Mouse (Mus musculus): ENCODE data around the gene Kank3.

The Kank3 gene

GRCm38 (mm10) chr17:33825462-33825861 is 15.1 kb downstream of the Kank3 start:
- in situ Hi-C loops (cut with MboI; ENCODE audit: low pct_unique_long_range_greater_than_20kb in 1 of 2, low sequenced_read_pairs in 2 of 2, unreplicated experiment in 1 of 2), result no loop called here

- in situ Hi-C loops (cut with MboI; ENCODE audit: low pct_unique_long_range_greater_than_20kb in 1 of 2, low sequenced_read_pairs in 2 of 2, unreplicated experiment in 1 of 2), result no loop called here
These were observed 16.5 kb downstream of the Kank3 start for GRCm38 (mm10) chr17:33826850-33827249.

- in situ Hi-C loops (cut with MboI; ENCODE audit: low pct_unique_long_range_greater_than_20kb in 1 of 2, low sequenced_read_pairs in 2 of 2, unreplicated experiment in 1 of 2), result no loop called here
These were observed 18.6 kb downstream of the Kank3 start for GRCm38 (mm10) chr17:33828892-33829291.

- in situ Hi-C loops (cut with MboI; ENCODE audit: low pct_unique_long_range_greater_than_20kb in 1 of 2, low sequenced_read_pairs in 2 of 2, unreplicated experiment in 1 of 2), result no loop called here
These were observed 19.2 kb downstream of the Kank3 start for GRCm38 (mm10) chr17:33829561-33829960.

GRCm38 (mm10) chr17:33842966-33843795 is 32.9 kb downstream of the Kank3 start, which contains the start of gene Cd320:
Gene Cd320, plus strand, starts transcription at chr17:33843091.
- in situ Hi-C loops (cut with MboI; ENCODE audit: low pct_unique_long_range_greater_than_20kb in 1 of 2, low sequenced_read_pairs in 2 of 2, unreplicated experiment in 1 of 2), result no loop called here

GRCm38 (mm10) chr17:33844196-33844595 is 33.9 kb downstream of the Kank3 start:
- in situ Hi-C loops (cut with MboI; ENCODE audit: low pct_unique_long_range_greater_than_20kb in 1 of 2, low sequenced_read_pairs in 2 of 2, unreplicated experiment in 1 of 2), result no loop called here

- in situ Hi-C loops (cut with MboI; ENCODE audit: low pct_unique_long_range_greater_than_20kb in 1 of 2, low sequenced_read_pairs in 2 of 2, unreplicated experiment in 1 of 2), result no loop called here
These were observed 37.8 kb downstream of the Kank3 start for GRCm38 (mm10) chr17:33848139-33848538.

GRCm38 (mm10) chr17:33851331-33851730 is 41.0 kb downstream of the Kank3 start:
- in situ Hi-C loops (cut with MboI; ENCODE audit: low pct_unique_long_range_greater_than_20kb in 1 of 2, low sequenced_read_pairs in 2 of 2, unreplicated experiment in 1 of 2), result no loop called here

- in situ Hi-C loops (cut with MboI; ENCODE audit: low pct_unique_long_range_greater_than_20kb in 1 of 2, low sequenced_read_pairs in 2 of 2, unreplicated experiment in 1 of 2), result no loop called here
These were observed 47.5 kb downstream of the Kank3 start for GRCm38 (mm10) chr17:33857816-33858215.

- in situ Hi-C loops (cut with MboI; ENCODE audit: low pct_unique_long_range_greater_than_20kb in 1 of 2, low sequenced_read_pairs in 2 of 2, unreplicated experiment in 1 of 2), result no loop called here
These were observed 55.2 kb downstream of the Kank3 start for GRCm38 (mm10) chr17:33865330-33866030.
